Mouse (Mus musculus): ENCODE measurements around the gene Sdhc.

Sdhc gene

DNA sequence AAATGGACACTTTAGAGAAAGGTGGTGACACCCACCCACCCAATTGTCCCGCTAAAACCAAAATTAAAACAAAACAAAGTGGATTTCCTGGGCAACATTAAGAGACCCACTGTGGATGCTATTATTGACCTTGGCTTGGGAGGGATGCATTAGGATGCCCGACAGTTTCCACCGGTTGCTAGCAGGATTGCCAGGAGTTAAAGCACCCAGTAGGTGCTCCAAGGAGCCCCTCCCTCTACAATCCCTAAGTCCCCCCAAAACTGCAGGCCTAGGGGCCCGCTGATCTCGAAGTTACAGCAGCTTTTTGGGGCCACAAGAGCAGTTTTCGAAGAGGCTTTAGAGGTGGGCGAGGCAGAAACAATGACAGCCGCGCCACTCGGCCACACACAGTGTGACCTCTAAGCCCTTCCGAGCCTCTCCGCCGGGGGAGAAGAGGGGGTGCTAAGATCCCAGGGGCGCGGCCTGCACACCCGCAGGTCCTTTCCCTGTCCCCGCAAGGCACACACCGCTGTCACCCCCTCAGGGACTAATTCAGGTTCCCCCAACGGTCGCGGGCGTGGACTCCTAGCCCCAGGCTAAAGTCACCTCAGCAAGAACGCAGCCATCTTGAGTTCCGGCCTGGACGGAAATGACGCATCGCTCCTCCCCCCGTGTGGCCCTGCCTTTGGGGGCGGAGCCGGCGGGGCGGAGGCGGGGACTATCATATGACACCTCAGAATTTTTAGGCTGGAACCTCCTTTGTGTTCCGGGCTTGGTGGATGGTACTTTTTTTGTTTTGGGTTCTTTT lies at the start of gene Sdhc, which contains the start of gene Mpz:
Gene Sdhc (minus strand): TSS at position 630 of the 787 bp plus-strand sequence.
Gene Mpz (plus strand): TSS at position 738 of the 787 bp plus-strand sequence.
- DNase-seq (ENCODE audit: low read depth in 1 of 2, low spot score in 2 of 2), result peak; percentile 85 to 98

DNA sequence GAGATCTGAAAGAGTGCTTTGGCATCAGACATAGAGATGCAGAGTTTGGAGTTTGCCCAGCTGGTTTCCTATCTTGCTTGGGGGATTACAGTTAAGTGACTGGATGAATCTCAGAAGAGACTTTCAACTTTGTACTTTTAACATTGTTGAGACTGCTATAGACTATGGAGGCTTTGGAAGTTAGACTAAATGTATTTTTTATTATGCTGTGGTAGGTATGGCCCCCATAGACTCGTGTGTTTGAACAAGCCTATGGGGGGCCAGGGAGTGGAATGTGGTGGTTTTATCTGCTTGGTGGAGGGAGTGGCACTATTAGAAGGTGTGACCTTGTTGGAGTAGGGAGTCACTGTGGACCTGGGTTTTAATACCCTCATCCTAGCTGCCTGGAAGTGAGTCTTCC lies 49.1 kb upstream of the Sdhc start:
- no peak for DNase-seq (ENCODE audit: low read depth in 1 of 2, low spot score in 2 of 2)

DNA sequence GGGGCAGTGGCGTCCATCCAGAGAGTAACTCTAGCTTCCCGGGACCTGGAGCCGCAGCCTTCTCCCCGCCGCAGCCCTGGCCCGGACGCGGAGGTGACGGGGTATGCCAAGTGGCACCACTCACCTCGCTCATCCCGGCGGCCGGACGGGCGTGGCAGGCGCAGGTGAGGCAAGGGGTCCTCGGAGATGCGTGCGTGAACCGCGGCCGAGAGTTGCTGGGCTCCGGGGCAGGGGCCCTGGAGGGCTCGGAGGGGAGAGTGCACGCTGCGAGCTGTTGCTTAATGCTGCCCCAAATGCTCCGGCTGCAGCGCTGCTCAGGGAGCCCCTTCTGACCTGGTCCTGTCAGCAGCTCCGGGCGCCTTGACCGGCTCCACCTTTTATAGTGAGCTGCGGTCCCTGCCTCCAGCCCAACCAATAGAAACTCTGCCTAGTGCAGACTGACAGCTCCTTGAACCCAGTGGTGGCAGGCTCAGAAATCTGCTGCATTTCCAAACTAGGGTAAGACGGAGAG lies 45.5 kb upstream of the Sdhc start, which contains the start of gene Pcp4l1:
Gene Pcp4l1 (minus strand): TSS at position 382 of the 511 bp plus-strand sequence.
- peak in 1 of 2 experiments; percentile 4 for DNase-seq (ENCODE audit: low read depth in 1 of 2, low spot score in 2 of 2)

DNA sequence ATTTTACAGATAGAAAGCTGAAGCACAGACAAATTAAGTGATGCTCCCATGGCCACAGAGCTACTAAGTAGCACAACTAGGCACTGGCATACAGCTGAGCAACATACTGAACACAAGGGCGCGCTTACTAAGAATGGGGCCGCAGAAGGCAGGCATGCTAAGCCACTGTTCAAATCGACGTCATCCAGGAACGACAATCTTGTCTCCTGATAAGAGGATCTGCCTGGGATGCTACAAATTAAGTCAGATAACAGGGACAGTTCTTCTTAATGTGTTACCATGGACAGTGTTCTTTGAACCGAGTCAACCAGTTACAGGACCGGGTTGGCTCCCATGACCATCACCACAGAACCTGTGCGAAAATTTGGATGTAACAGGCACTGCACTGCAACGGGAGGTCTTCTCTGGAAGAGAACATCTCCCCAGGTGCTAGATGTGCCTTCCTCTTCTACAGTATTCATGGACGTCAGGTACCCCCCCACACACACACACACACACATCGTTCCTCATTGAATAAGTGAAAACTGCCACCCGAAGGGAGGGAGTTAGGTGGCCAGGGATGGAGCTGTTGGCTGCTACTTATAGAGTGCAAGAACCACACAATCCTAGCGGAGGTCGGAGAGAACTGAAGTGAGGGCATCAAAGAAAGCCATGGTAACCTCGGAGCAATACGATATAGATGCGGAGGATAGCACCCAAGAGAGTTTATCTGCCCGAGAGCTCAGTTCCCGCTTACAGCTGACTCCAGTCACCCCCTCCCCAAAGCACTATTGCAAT lies 44.8 kb upstream of the Sdhc start:
- DNase-seq (ENCODE audit: low read depth in 1 of 2, low spot score in 2 of 2), result no peak

DNA sequence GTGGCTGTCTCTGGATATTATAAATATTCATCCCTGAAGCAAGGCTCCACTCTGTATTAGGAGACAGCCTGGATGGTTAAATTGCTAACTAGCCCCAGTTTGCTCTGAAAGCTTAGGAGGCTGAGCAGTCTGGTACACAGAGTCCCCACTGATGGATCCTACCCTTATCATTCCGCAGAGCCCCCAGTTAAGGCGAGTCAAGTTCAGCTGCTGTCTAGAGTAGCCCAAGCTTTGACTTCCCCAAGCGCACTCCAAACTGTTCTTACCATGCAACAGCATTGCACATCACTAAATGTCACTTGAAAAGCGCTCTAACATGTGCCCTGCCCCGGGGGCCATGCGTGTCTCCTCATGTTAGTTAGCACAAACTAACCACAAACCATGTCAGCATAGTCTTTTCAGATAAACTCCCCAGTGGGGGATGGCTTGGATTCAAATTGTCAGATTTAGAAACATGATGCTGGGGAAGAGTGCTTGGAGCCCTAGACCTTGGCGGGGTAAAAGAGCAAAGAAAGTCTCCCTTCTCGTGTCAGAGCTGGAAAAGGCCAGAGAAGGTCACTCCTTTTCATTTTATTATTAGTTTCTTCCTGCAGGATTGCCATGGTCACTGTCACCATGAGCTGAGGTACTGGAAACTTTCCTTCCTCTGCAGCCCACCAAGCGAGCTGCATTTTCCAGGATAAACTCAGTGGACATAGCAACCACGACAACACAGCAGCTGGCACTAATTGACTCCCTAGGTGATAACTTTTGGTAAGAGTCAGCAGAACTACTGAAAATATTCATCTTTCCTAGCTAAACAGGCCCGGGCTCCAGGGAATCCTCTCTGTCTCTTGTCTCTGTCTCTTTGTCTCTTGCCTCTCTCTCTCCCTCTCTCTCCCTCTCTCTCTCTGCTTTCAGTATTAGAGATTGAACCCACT lies 43.8 kb upstream of the Sdhc start:
- DNase-seq (ENCODE audit: low read depth in 1 of 2, low spot score in 2 of 2), result no peak

DNA sequence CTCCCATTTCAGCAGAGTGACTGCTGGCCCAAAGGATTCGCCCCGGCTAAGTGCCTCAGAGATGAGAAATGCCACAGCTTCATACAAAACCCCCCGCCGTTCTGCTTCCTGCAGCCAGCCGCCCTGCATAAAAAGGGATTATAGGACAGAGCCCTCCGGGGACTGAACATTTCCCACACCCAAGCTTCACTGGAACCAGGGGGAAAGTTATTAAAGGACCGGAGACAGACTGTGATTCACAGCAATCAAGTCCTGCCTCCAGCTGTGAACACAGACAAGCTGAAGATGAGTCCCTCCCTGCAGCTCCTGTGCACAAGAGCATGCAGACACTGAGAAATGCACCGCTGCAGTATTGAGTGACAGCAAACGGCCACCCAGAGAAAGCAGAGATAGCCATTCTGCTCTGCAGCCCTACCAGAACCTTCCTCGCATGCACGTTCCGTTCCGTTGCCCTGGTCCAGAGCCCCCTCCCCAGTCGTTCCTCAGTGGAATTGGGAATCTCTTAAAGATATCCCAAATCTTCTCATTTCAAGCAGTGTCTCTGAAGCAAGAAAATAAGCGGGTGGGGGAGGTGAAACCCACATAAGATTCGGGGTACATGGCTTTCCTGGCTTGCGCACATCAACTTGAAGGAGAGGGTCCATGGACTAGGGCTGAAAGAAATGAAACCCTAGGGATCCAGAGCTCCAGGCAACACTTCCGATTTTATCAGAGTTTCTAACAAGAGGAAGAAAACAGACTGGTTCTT lies 42.9 kb upstream of the Sdhc start:
- no peak for DNase-seq (ENCODE audit: low read depth in 1 of 2, low spot score in 2 of 2)

DNA sequence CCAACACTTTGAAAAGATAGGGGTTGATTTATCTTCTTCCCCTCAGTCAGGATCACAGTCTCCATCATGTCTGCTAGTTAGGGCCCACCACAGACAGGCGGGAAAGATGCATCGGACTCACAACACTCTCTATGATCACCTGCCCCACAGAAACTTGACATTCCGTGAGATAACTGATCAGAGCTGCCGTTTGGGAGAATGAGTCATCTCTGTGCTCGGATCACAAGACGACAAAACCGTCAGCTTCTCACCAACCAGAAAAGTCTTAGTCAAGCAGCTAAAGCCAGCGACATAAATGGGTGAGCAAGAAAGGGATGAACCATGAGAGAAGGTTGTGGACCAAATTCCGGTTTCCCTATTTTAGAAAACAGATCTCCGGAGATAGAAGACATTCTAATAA lies 41.9 kb upstream of the Sdhc start:
- DNase-seq (ENCODE audit: low read depth in 1 of 2, low spot score in 2 of 2), result no peak

DNA sequence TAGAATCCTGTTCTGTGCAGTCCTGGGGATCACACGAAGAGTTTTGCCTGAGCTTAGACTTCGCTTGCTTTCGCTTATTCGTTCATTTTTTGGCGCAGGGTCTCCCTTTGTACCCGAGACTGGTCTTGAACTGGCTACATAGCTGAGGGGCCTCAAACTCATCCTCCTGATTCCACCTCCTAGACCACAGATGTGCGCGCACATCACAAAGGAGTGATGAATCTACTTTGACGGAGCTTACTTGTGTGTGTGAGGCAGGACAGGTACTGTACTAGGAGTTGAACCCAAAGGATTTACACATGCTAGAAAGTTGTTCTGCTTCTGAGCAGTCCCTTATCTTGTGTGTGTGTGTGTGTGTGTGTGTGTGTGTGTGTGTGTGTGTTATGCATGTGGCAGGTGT lies 40.4 kb upstream of the Sdhc start:
- DNase-seq (ENCODE audit: low read depth in 1 of 2, low spot score in 2 of 2), result no peak

DNA sequence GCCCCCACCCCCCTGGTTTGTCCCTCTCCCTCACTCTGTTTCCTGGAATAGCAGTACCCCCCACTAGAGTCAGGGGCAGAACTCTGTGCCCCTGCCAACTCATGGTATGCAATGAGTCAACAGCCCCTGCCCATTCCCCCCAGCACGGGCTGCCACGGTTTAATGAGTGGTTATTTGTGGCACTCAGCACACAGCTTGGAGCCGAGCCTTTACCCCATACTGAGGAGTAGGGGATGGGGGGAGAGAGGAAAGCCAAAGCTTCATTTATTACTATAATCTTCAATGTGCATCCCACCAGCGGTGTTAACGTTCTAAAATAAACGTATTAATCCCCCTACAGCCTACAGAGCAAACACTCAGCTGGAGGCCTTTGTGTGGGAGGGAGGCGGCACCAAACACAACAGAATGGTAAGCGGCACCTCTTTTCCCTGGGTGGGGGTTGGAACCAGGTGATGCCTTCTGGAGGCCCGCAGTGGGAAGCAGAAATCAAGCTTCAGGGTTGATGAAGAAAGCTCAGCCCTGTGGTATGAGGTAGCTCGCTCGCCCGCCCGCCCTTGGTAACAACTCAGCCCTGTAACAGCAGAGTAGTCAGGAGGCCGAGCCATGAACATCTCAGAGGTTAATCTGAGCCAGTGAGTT lies 39.2 kb upstream of the Sdhc start:
- DNase-seq (ENCODE audit: low read depth in 1 of 2, low spot score in 2 of 2), result no peak

DNA sequence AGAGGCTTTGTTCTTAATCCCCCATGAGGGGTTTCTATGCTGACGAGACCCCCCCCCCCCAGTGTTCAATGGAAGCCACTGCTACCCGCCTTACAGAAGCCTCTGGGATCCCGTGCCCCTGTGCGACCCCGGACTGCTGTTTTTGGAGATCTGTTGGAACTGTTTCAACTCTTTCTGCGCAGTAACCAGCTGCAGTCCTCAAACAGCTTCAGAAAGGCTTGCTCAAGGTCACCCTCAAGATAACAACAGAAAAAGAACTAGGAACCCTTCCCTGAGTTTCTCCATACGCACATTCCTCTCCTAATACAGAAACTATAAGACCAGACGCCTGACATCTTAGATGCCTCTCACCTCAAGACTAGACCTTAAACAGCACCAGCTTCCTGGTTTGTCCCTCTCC lies 38.6 kb upstream of the Sdhc start:
- DNase-seq (ENCODE audit: low read depth in 1 of 2, low spot score in 2 of 2), result no peak

DNA sequence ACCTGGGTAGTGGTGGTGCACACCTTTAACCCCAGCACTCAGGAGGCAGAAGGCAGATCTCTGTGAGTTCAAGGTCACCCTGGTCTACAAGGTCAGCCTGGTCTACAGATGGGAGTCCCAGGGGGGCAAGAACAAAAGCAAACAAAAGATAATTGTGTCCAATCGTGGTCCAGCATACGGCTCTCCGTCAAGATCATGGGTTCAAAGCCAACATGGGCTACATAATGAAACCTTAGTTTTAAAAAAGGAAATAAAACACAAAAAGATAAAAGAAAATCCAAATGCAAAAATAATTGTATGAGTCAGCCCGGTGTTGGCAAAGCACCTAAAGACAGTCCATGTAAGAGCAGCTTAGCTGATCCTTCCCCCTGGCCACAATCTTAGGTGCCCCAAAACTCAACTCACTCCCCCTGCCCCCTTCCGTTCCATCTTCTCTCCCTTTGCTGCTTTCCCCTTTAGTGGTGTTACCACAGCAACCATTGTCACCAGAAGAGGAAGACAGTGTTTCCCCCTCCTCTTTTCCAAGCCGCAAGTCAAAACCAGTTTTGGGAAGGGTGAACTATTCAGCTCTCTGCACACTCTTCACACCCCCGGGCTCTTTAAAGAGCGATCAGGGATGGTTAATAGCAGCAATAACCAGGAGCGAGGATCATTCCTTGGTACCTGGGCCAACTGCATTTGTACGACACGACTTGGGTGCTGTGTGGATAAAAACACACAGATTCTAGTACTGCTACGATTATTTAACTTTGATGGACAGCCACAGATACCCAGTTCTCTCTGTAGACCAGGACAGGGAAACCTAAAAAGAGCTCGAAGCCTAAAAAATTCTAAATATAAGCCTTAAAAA lies 37.7 kb upstream of the Sdhc start:
- no peak for DNase-seq (ENCODE audit: low read depth in 1 of 2, low spot score in 2 of 2)

DNA sequence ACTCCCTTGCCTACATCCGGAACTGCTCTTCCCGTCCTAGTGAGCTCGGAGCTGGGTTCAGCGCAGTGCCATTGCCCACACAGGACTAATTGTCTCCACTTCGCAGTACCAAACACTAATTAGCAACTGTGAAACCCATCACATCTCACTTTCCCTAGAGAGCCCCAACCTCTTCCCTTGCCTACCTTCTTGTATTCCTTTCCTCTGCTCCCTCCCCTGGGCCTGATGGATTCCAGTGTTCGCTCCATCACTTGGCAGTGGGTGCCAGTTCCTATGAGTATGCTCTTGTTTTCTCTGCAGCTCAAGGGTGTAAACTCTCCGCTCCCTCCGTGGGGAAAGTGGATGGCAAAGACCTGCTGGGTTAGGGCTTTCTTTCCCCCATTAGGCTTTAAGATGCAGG lies 35.3 kb upstream of the Sdhc start:
- DNase-seq (ENCODE audit: low read depth in 1 of 2, low spot score in 2 of 2), result no peak

DNA sequence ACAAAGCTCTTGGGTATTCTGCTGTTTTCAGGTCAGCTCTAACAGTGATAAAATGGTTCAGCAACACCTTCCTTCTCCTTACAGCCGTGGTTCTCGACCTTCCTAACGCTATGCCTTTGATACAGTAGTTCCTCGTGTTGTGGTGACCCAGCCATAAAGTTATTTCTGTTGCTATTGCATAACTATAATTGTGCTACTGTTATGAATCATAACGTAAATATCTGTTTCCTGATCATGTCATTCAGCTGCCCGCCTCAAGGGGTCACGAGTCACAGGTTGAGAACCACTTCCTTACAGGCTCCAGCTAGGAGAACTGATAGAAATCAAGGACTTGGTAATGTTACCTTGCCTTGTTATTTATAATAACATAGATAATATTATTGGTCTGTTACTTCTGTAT lies 33.9 kb upstream of the Sdhc start:
- peak; percentile 56 to 58 for DNase-seq (ENCODE audit: low read depth in 1 of 2, low spot score in 2 of 2)

DNA sequence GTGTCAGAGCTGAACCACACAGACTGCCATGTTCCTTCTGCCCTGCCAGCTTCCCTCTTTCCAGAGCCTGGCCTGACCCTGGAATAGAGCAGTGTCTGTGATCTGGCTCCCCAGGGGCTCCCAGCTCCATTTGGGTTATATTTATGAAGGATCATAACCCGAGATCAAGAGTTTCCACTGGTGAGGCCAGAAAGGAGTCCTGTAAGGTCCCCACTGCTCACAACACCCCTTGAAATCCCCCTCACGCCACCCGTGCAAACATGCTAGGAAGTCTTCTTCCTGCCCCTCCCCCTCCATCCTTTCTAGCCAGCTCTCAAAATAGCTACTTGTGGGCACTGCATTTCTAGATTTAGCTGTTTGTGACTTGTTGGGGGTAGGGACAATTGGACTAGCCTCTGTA lies 33.2 kb upstream of the Sdhc start:
- DNase-seq (ENCODE audit: low read depth in 1 of 2, low spot score in 2 of 2), result no peak

DNA sequence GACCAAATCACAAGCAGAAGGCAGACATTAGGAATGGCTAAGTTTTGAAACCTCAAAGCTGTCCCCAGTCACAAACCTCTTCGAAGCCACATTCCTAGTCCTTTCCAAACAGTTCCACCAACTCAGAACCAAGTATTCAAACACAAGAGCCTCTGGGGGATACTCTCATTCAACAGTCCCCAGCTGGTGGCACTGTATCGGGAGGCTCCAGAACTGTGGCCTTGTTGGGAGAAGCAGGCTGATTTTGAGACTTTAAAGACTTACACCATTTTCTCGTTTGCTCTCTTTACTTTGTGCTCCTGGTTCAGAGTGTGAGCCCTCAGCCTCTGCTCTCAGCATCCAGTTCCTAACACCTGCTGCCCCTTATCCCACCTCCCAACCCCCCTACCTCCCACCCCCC lies 32.6 kb upstream of the Sdhc start:
- no peak for DNase-seq (ENCODE audit: low read depth in 1 of 2, low spot score in 2 of 2)

DNA sequence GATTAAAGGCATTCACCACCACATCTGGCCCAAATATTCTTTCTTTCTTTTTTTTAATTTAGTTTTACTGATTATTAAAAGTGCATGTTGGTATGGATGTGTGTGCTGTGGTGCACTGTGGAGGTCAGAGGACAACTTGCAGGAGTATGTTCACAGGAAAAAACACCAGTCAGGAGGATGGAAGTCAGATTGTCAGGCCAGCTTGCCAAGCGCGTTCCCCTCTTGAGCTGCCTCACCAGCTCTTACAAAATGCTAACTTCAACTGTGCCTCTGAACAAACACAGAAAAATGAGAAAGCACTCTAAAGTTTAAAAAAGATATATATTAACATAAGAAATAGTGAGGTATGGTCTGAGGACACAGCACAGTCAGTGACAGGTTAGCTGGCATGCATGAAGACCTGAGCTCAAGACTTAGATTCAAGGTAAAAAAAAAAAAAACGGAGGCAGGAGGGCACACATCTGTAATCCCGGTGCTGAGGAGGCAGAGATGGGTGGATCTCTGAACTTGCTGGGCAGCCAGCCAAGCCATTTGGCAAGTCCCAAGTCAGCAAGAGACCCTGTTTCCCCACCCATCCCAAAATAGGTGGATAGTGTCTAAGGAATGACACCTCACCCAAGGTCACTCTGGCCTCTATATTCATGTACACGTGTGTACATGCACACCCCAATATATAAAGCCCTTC lies 29.2 kb upstream of the Sdhc start:
- no peak for DNase-seq (ENCODE audit: low read depth in 1 of 2, low spot score in 2 of 2)

DNA sequence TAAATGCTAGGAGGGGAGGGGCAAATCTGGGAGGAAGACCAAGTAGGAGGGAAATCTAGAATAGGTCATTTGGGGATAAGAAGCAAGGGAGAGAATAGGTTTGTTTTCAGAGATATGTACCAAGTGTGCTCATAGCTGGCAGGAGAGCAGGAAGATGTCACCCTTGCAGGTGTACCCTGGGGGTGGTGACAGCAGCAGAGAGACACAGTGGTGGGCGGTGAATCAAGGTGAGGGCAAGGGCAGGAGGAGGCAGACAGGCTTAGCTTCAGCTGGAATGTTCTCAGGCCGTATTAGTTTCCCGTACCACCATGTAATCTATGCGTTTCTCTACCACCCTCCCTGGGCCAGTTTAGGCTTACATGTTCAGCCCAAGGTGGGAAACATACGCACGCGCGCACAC lies 22.4 kb upstream of the Sdhc start:
- no peak for DNase-seq (ENCODE audit: low read depth in 1 of 2, low spot score in 2 of 2)

DNA sequence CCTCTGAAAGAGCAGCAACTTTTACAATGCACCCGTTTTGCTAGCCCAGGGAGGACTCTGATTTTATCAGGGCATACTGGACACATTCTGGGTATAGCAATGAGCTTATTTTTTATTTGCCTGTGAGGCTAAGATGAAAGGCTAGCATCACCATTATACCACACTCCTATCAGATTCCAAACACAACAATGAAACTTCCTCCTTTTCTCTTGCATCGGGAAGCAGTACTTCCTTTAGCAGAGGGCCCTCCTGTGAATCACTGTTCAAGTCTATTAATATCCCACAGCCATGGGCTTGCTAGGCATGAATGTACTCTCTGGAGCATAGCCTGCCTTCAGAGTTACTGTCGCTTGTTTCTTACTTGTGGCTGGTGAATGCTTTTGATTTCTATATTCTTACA lies 20.7 kb upstream of the Sdhc start:
- no peak for DNase-seq (ENCODE audit: low read depth in 1 of 2, low spot score in 2 of 2)

Measured in monocyte, adult 2 months (primary cell).